Mouse (Mus musculus) liver, adult 2 months (tissue): Measurements from ENCODE around the gene Phldb1. TPM values are rescaled to one million over a fixed set of nuclear protein-coding genes. Genes with fewer than 3 reads are reported as not detected.

Experiments
- DNase-seq: peaks from one replicate; pipeline ENCODE4 v3.0.0-alpha.2; 2011; ENCODE audit warnings: low read depth, low spot score; ENCODE audit errors: extremely low read depth
- H3K27ac ChIP-seq: fragments of 200-500 bp; replicated peaks from 2 replicates; pipeline ENCODE4 v1.5.1; 2012; ENCODE audit warnings: low read depth, mild to moderate bottlenecking, control low read depth, inconsistent platforms, low read length; ENCODE audit not compliant: insufficient read depth
- H3K27me3 ChIP-seq: fragments of 200-500 bp; 2 replicates; pipeline ENCODE4 v1.6.1; 2012; ENCODE audit warnings: mild to moderate bottlenecking, moderate library complexity, low read length, inconsistent platforms; ENCODE audit not compliant: control insufficient read depth, insufficient read depth
- H3K36me3 ChIP-seq: fragments of 200-500 bp; 2 replicates; pipeline ENCODE4 v1.6.1; 2012; ENCODE audit warnings: low read length, inconsistent platforms; ENCODE audit not compliant: control insufficient read depth, insufficient read depth
- H3K4me1 ChIP-seq: fragments of 200-500 bp; 2 replicates; pipeline ENCODE4 v1.6.1; 2011; ENCODE audit warnings: low read length; ENCODE audit not compliant: control insufficient read depth, insufficient read depth
- H3K4me3 ChIP-seq: fragments of 200-500 bp; 2 replicates; pipeline ENCODE4 v1.5.1; 2011; ENCODE audit warnings: low read depth, mild to moderate bottlenecking, control low read depth, low read length, moderate library complexity; ENCODE audit not compliant: insufficient read depth
- H3K79me2 ChIP-seq: fragments of 200-500 bp; 2 replicates; pipeline ENCODE4 v1.6.1; 2012; ENCODE audit warnings: inconsistent platforms, mild to moderate bottlenecking, low read length, moderate library complexity; ENCODE audit not compliant: control insufficient read depth, insufficient read depth
- H3K9ac ChIP-seq: fragments of 200-500 bp; 2 replicates; pipeline ENCODE4 v1.6.1; 2012; ENCODE audit warnings: low read depth, mild to moderate bottlenecking, control low read depth, inconsistent platforms, low read length
- CTCF ChIP-seq: fragments of 200-500 bp; IDR thresholded peaks from 2 replicates; pipeline ENCODE4 v1.5.1; 2011; ENCODE audit warnings: low read depth, low read length, control low read depth
- POLR2A ChIP-seq: fragments of 200-500 bp; IDR thresholded peaks from 2 replicates; pipeline ENCODE4 v1.6.1; 2011; ENCODE audit warnings: low read length, control low read depth; ENCODE audit not compliant: insufficient read depth; ENCODE audit errors: extremely low read depth
- WGBS: fragments of 180-500 bp; shearing (Covaris S2); methylation state at CpG from one replicate; pipeline ENCODE4 v1.1.7; 2018; 5-methylcytosine and 5-hydroxymethylcytosine counted together
- polyA plus RNA-seq: library from polyadenylated mRNA; depleted of rRNA; stranded (reverse); fragments of >200 nt; gene quantifications from 2 replicates; pipeline ENCODE4 v1.2.3, GENCODE M21; 2012
- total RNA-seq: library from RNA; depleted of rRNA; stranded (reverse); fragments of >200 nt; gene quantifications from 2 replicates; pipeline ENCODE4 v1.2.3, GENCODE M21; 2014

Phldb1 gene
- total and polyA plus RNA-seq, 2 experiments = 2.2 to 5.9 TPM

GRCm38 (mm10) chr9:44733671-44734523, 1.1 kb downstream of the Phldb1 start:
- peak overlapping the region; percentile 77 for H3K9ac ChIP-seq
- peak overlapping the region; percentile 38 for H3K27ac ChIP-seq
- no peaks in the 10 kb centered on the region for H3K79me2 ChIP-seq
- peaks cover 8% of the 10 kb centered on the region; the same call in 1 of the 2 replicates for H3K27me3 ChIP-seq
- peak overlapping the region; percentile 64 for H3K4me3 ChIP-seq
- 8% methylated on average over 79 of the region's 79 CpGs for WGBS
- H3K36me3 ChIP-seq = no peaks in the 10 kb centered on the region
- DNase-seq = no peak
- H3K4me1 ChIP-seq = peaks cover 3% of the 10 kb centered on the region; the same call in 1 of the 2 replicates
- TF ChIP-seq CTCF = no peak
- TF ChIP-seq POLR2A = no peak

- Histone ChIP-seq H3K36me3 (no peaks in the 10 kb centered on the region), H3K79me2 (no peaks in the 10 kb centered on the region), H3K27me3 (peaks cover 8% of the 10 kb centered on the region; the same call in 1 of the 2 replicates), H3K9ac (peak overlapping the region; percentile 77; the same call in 1 of the 2 replicates), H3K4me3 (no peak overlapping the region), H3K4me1 (peaks cover 3% of the 10 kb centered on the region; the same call in 1 of the 2 replicates), H3K27ac (peak overlapping the region; percentile 38)
- TF ChIP-seq CTCF = no peak
- no peak for TF ChIP-seq POLR2A
- DNase-seq = no peak
- WGBS = 75% methylated on average over 12 of the region's 12 CpGs
Observed at GRCm38 (mm10) chr9:44732921-44733530, 2.0 kb downstream of the Phldb1 start.

- H3K9ac ChIP-seq = no peak overlapping the region
- no peak for TF ChIP-seq CTCF
- no peak for TF ChIP-seq POLR2A
- peaks cover 8% of the 10 kb centered on the region; the same call in 1 of the 2 replicates for H3K27me3 ChIP-seq
- WGBS = 81% methylated on average over 5 of the region's 5 CpGs
- no peak overlapping the region for H3K27ac ChIP-seq
- DNase-seq = no peak
- H3K4me3 ChIP-seq = no peak overlapping the region
- peaks cover 3% of the 10 kb centered on the region; the same call in 1 of the 2 replicates for H3K4me1 ChIP-seq
- no peaks in the 10 kb centered on the region for H3K79me2 ChIP-seq
- no peaks in the 10 kb centered on the region for H3K36me3 ChIP-seq
Observed at GRCm38 (mm10) chr9:44732130-44732549, 2.9 kb downstream of the Phldb1 start.

- H3K4me1 ChIP-seq = peaks cover 6% of the 10 kb centered on the region
- H3K79me2 ChIP-seq = no peaks in the 10 kb centered on the region
- H3K9ac ChIP-seq = no peak overlapping the region
- TF ChIP-seq POLR2A (no peak), CTCF (no peak)
- H3K4me3 ChIP-seq = no peak overlapping the region
- H3K27ac ChIP-seq = no peak overlapping the region
- no peak for DNase-seq
- 87% methylated on average over 5 of the region's 5 CpGs for WGBS
- H3K36me3 ChIP-seq = no peaks in the 10 kb centered on the region
- H3K27me3 ChIP-seq = no peaks in the 10 kb centered on the region
Observed at GRCm38 (mm10) chr9:44727441-44727840, 7.6 kb downstream of the Phldb1 start.

- Histone ChIP-seq H3K27ac (no peak overlapping the region), H3K4me3 (no peak overlapping the region), H3K4me1 (peaks cover 9% of the 10 kb centered on the region), H3K9ac (no peak overlapping the region), H3K79me2 (no peaks in the 10 kb centered on the region), H3K36me3 (no peaks in the 10 kb centered on the region), H3K27me3 (no peaks in the 10 kb centered on the region)
- 43% methylated on average over 10 of the region's 10 CpGs for WGBS
- TF ChIP-seq CTCF (no peak), POLR2A (no peak)
- peak; percentile 73 for DNase-seq
Observed at GRCm38 (mm10) chr9:44726431-44727146, 8.4 kb downstream of the Phldb1 start.
